Mouse (Mus musculus) lung, adult 2 months (tissue): ENCODE data around the gene Edc4.

Experiments used
- CTCF ChIP-seq: fragments of 200-500 bp; IDR thresholded peaks from 2 replicates; pipeline ENCODE4 v1.5.1; 2011; ENCODE audit warnings: mild to moderate bottlenecking, low read length, control low read depth; ENCODE audit not compliant: insufficient read depth
- POLR2A ChIP-seq: fragments of 200-500 bp; IDR thresholded peaks from 2 replicates; pipeline ENCODE4 v1.6.1; 2011; ENCODE audit warnings: low read depth, mild to moderate bottlenecking, control low read depth, low read length, borderline replicate concordance; ENCODE audit errors: extremely low read depth

DNA sequence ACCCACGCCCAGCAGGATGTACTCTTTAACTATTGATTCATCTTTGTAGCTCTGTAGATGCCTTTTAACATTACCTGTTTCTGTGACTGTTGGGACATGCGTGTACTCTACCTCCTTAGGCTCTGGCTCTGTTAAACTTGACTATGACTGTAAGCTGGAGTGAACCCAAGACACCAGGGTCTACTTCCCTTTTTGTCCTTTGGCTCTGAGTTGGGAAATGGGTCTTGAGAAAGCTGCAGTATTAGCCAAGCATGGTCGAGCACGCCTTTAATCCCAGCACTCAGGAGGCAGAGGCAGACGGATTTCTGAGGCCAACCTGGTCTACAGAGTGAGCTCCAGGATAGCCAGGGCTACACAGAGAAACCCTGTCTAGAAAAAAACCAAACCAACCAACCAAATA is 22.2 kb upstream of the Edc4 start:
- no peak for TF ChIP-seq CTCF
- TF ChIP-seq POLR2A: no peak
